Mouse (Mus musculus) limb, embryonic 14.5 days (tissue): ENCODE measurements around the gene Hnf1b. TPM values are rescaled to one million over a fixed set of nuclear protein-coding genes. Genes with fewer than 3 reads are reported as not detected.

Experiments used
- ATAC-seq: fragments of 200-750 bp; cut with Nextera tagmentation; 2 replicates; pipeline ENCODE4 v1.8.0; 2017; ENCODE audit warnings: low read depth, moderate number of reproducible peaks, moderate TSS enrichment; ENCODE audit not compliant: low FRiP score
- DNase-seq: peaks from one replicate; pipeline ENCODE4 v3.0.0-alpha.2; 2015; ENCODE audit warnings: low spot score
- H3K27ac ChIP-seq: fragments of 300-500 bp; sonication (generic); replicated peaks from 2 replicates; pipeline ENCODE4 v1.5.1; 2014; ENCODE audit warnings: low read depth, mild to moderate bottlenecking, low read length, moderate library complexity, mixed read lengths
- H3K27me3 ChIP-seq: fragments of 300-500 bp; sonication (generic); 2 replicates; pipeline ENCODE4 v1.6.1; 2014; ENCODE audit warnings: low read length, mixed read lengths; ENCODE audit not compliant: control insufficient read depth, insufficient read depth
- H3K36me3 ChIP-seq: fragments of 300-500 bp; sonication (generic); 2 replicates; pipeline ENCODE4 v1.6.1; 2014; ENCODE audit warnings: mild to moderate bottlenecking, low read length, moderate library complexity, mixed read lengths; ENCODE audit not compliant: control insufficient read depth, insufficient read depth
- H3K4me1 ChIP-seq: fragments of 300-500 bp; sonication (generic); 2 replicates; pipeline ENCODE4 v1.6.1; 2014; ENCODE audit warnings: antibody characterized with exemption, low read length, mixed read lengths; ENCODE audit not compliant: control insufficient read depth, insufficient read depth
- H3K4me2 ChIP-seq: fragments of 300-500 bp; sonication (generic); replicated peaks from 2 replicates; pipeline ENCODE4 v1.6.1; 2014; ENCODE audit warnings: low read depth, mild to moderate bottlenecking, low read length, moderate library complexity; ENCODE audit not compliant: severe bottlenecking
- H3K4me3 ChIP-seq: fragments of 300-500 bp; sonication (generic); replicated peaks from 2 replicates; pipeline ENCODE4 v1.5.1; 2014; ENCODE audit warnings: low read length
- H3K9ac ChIP-seq: fragments of 300-500 bp; sonication (generic); 2 replicates; pipeline ENCODE4 v1.6.1; 2014; ENCODE audit warnings: mild to moderate bottlenecking, low read depth, low read length, moderate library complexity; ENCODE audit not compliant: severe bottlenecking
- H3K9me3 ChIP-seq: fragments of 300-500 bp; sonication (generic); 2 replicates; pipeline ENCODE4 v1.6.1; 2016; ENCODE audit warnings: low read length; ENCODE audit not compliant: control insufficient read depth
- POLR2A ChIP-seq: fragments of 200-500 bp; IDR thresholded peaks from 2 replicates; pipeline ENCODE4 v1.8.0; 2012; ENCODE audit warnings: inconsistent platforms, mild to moderate bottlenecking, moderate library complexity, borderline replicate concordance; ENCODE audit not compliant: insufficient read depth, insufficient read length; ENCODE audit errors: extremely low read depth
- WGBS: fragments of 180-500 bp; shearing (Covaris S2); extraction: QIAGEN DNeasy Blood & Tissue Kit; methylation state at CpG from one replicate; pipeline ENCODE4 v1.1.7; 2014; 5-methylcytosine and 5-hydroxymethylcytosine counted together
- polyA plus RNA-seq, 2 experiments: library from polyadenylated mRNA; depleted of rRNA in 1 of 2; stranded (reverse) in 1 of 2; unstranded in 1 of 2; fragments of >200 nt; fragmentation: Nextera tagmentation in 1 of 2; extraction: Ambion mirVana in 1 of 2; gene quantifications; 2 replicates each; pipeline versions ENCODE4 v1.2.1 to v1.2.3; 2012 to 2014

Hnf1b gene
- polyA plus RNA-seq, 2 experiments = 0.04 TPM; not detected in 1

- H3K27ac ChIP-seq = no peak overlapping the region
- no peaks in the 10 kb centered on the region for H3K4me1 ChIP-seq
- no peaks in the 10 kb centered on the region for H3K36me3 ChIP-seq
- no peaks in the 10 kb centered on the region for H3K9me3 ChIP-seq
- H3K4me3 ChIP-seq = no peak overlapping the region
- no peak for TF ChIP-seq POLR2A
- WGBS = 63% methylated on average over 6 of the region's 6 CpGs
- H3K27me3 ChIP-seq = no peaks in the 10 kb centered on the region
- ATAC-seq (no peak), DNase-seq (no peak)
- H3K9ac ChIP-seq = no peak overlapping the region
- H3K4me2 ChIP-seq = no peak overlapping the region
Measured at GRCm38 (mm10) chr11:83817048-83817447, 32.8 kb upstream of the Hnf1b start.

- no peaks in the 10 kb centered on the region for H3K36me3 ChIP-seq
- H3K9me3 ChIP-seq = no peaks in the 10 kb centered on the region
- DNase-seq = no peak
- no peak overlapping the region for H3K4me2 ChIP-seq
- WGBS = 54% methylated on average over 4 of the region's 4 CpGs
- no peaks in the 10 kb centered on the region for H3K27me3 ChIP-seq
- H3K4me3 ChIP-seq = no peak overlapping the region
- no peak for ATAC-seq
- no peak overlapping the region for H3K9ac ChIP-seq
- TF ChIP-seq POLR2A = no peak
- no peaks in the 10 kb centered on the region for H3K4me1 ChIP-seq
- H3K27ac ChIP-seq = no peak overlapping the region
Measured at GRCm38 (mm10) chr11:83817994-83818393, 31.9 kb upstream of the Hnf1b start.

DNA sequence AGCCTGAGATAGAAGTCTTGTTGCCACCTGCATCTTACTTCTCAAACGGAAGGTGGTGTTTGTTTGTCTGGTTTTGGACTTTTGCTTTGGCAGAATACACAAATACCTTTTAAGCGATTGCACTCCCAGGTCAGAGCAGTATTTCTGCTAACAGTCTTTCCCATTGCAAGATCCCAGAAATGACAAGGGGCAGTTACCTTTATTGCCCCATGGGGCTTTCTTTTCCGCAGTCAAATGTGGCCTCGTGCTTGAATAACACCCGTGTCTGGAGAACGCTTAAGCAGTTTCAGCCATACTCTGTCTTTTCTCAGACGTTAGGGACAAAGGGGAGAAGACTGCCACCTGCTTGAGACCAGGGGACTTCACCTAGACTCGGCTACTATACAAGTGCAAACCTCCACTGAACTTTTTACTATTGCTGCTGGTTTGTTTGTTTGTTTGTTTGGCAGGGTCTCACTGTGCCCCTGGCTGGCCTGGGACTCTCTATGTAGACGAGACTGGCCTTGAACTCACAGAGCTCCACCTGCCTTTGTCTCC, 31.2 kb upstream of the Hnf1b start:
- Histone ChIP-seq H3K36me3 (no peaks in the 10 kb centered on the region), H3K27me3 (no peaks in the 10 kb centered on the region), H3K9me3 (no peaks in the 10 kb centered on the region), H3K4me2 (no peak overlapping the region), H3K27ac (no peak overlapping the region), H3K4me1 (no peaks in the 10 kb centered on the region), H3K4me3 (no peak overlapping the region), H3K9ac (no peak overlapping the region)
- no peak for ATAC-seq
- no peak for DNase-seq
- TF ChIP-seq POLR2A = no peak
- WGBS = 45% methylated on average over 9 of the region's 9 CpGs

- no peak for TF ChIP-seq POLR2A
- ATAC-seq = no peak
- no peak overlapping the region for H3K4me2 ChIP-seq
Measured at GRCm38 (mm10) chr11:83819806-83820483, 29.9 kb upstream of the Hnf1b start.

GRCm38 (mm10) chr11:83826142-83826541, 23.7 kb upstream of the Hnf1b start:
- H3K9me3 ChIP-seq = no peaks in the 10 kb centered on the region
- WGBS = 63% methylated on average over 3 of the region's 3 CpGs
- TF ChIP-seq POLR2A = no peak

More at GRCm38 (mm10) chr11:83819806-83820483, 29.9 kb upstream of the Hnf1b start:
- Histone ChIP-seq H3K27me3 (no peaks in the 10 kb centered on the region), H3K36me3 (no peaks in the 10 kb centered on the region), H3K9ac (0 out of 2 replicates have a peak overlapping the region, but pooled peaks have one; percentile 7), H3K4me3 (no peak overlapping the region), H3K4me1 (no peaks in the 10 kb centered on the region), H3K9me3 (no peaks in the 10 kb centered on the region), H3K27ac (no peak overlapping the region)
- no peak for DNase-seq
- 49% methylated on average over 10 of the region's 10 CpGs for WGBS

More at GRCm38 (mm10) chr11:83826142-83826541, 23.7 kb upstream of the Hnf1b start:
- Histone ChIP-seq H3K27me3 (no peaks in the 10 kb centered on the region), H3K4me2 (no peak overlapping the region), H3K36me3 (no peaks in the 10 kb centered on the region), H3K9ac (no peak overlapping the region), H3K4me3 (no peak overlapping the region), H3K4me1 (no peaks in the 10 kb centered on the region), H3K27ac (no peak overlapping the region)
- DNase-seq (no peak), ATAC-seq (no peak)
